Mouse (Mus musculus) mesoderm, embryonic 11.5 days (tissue): ENCODE results near the gene Agps.

Experiments used
- DNase-seq: peaks from one replicate; pipeline ENCODE4 v3.0.0-alpha.2; 2012; ENCODE audit warnings: low read depth, low spot score

The Agps gene

GRCm38 (mm10) chr2:75828931-75829610 lies 2.9 kb upstream of the Agps start:
- DNase-seq = no peak

- DNase-seq = no peak
Measured at GRCm38 (mm10) chr2:75830233-75830632, 1.7 kb upstream of the Agps start.

GRCm38 (mm10) chr2:75832781-75833180 lies 804 bp downstream of the Agps start:
- DNase-seq = no peak

GRCm38 (mm10) chr2:75834492-75834891 lies 2.5 kb downstream of the Agps start:
- DNase-seq = no peak

- no peak for DNase-seq
Measured at GRCm38 (mm10) chr2:75842302-75842701, 10.3 kb downstream of the Agps start.

- no peak for DNase-seq
Measured at GRCm38 (mm10) chr2:75847708-75848107, 15.7 kb downstream of the Agps start.

- no peak for DNase-seq
Measured at GRCm38 (mm10) chr2:75852483-75852882, 20.5 kb downstream of the Agps start.

GRCm38 (mm10) chr2:75854136-75854535 lies 22.2 kb downstream of the Agps start:
- no peak for DNase-seq

GRCm38 (mm10) chr2:75861115-75861514 lies 29.1 kb downstream of the Agps start:
- DNase-seq = no peak

- DNase-seq = no peak
Measured at GRCm38 (mm10) chr2:75869604-75870003, 37.6 kb downstream of the Agps start.

GRCm38 (mm10) chr2:75874008-75874559 lies 42.1 kb downstream of the Agps start:
- no peak for DNase-seq

- DNase-seq = peak; percentile 26
Measured at GRCm38 (mm10) chr2:75879791-75880190, 47.8 kb downstream of the Agps start.

- peak; percentile 74 for DNase-seq
Measured at GRCm38 (mm10) chr2:75883543-75883942, 51.6 kb downstream of the Agps start.

GRCm38 (mm10) chr2:75891981-75892380 lies 60.0 kb downstream of the Agps start:
- no peak for DNase-seq

- DNase-seq = no peak
Measured at GRCm38 (mm10) chr2:75895711-75896110, 63.7 kb downstream of the Agps start.

GRCm38 (mm10) chr2:75900281-75900680 lies 68.3 kb downstream of the Agps start:
- DNase-seq = no peak

GRCm38 (mm10) chr2:75901869-75902268 lies 69.9 kb downstream of the Agps start:
- DNase-seq = no peak

GRCm38 (mm10) chr2:75907142-75907541 lies 75.2 kb downstream of the Agps start:
- DNase-seq = no peak

- DNase-seq = no peak
Measured at GRCm38 (mm10) chr2:75915040-75915439, 83.1 kb downstream of the Agps start.

- no peak for DNase-seq
Measured at GRCm38 (mm10) chr2:75923807-75924340, 91.9 kb downstream of the Agps start.

- DNase-seq = no peak
Measured at GRCm38 (mm10) chr2:75926061-75926460, 94.1 kb downstream of the Agps start.

- DNase-seq = no peak
Measured at GRCm38 (mm10) chr2:75928011-75928410, 96.0 kb downstream of the Agps start.

GRCm38 (mm10) chr2:75929141-75929540 lies 97.2 kb downstream of the Agps start:
- no peak for DNase-seq
